Mouse (Mus musculus): Measurements from ENCODE around the gene Amigo3.
"Not testable (repeated sequence)": the region's sequence is repeated elsewhere in the genome, so short reads cannot be mapped to it uniquely, and the experiment has no call there.

Amigo3 gene

GRCm38 (mm10) chr9:108052885-108053664, at the start of gene Amigo3:
Gene Amigo3, plus strand, starts transcription at chr9:108053159.
- DNase-seq (ENCODE audit: extremely low read depth, insufficient read length, low spot score), result peak; percentile 81

GRCm38 (mm10) chr9:108003531-108003890, 49.4 kb upstream of the Amigo3 start:
- no peak for DNase-seq (ENCODE audit: extremely low read depth, insufficient read length, low spot score)

GRCm38 (mm10) chr9:108008041-108008440, 44.9 kb upstream of the Amigo3 start:
- DNase-seq (ENCODE audit: extremely low read depth, insufficient read length, low spot score), result no peak

- DNase-seq (ENCODE audit: extremely low read depth, insufficient read length, low spot score), result peak; percentile 18
Measured at GRCm38 (mm10) chr9:108010385-108010784, 42.6 kb upstream of the Amigo3 start.

- DNase-seq (ENCODE audit: extremely low read depth, insufficient read length, low spot score), result not testable (repeated sequence)
Measured at GRCm38 (mm10) chr9:108013577-108013976, 39.4 kb upstream of the Amigo3 start.

- DNase-seq (ENCODE audit: extremely low read depth, insufficient read length, low spot score), result no peak
Measured at GRCm38 (mm10) chr9:108017127-108017526, 35.8 kb upstream of the Amigo3 start.

- no peak for DNase-seq (ENCODE audit: extremely low read depth, insufficient read length, low spot score)
Measured at GRCm38 (mm10) chr9:108020741-108021140, 32.2 kb upstream of the Amigo3 start.

GRCm38 (mm10) chr9:108023216-108023615, 29.7 kb upstream of the Amigo3 start:
- DNase-seq (ENCODE audit: extremely low read depth, insufficient read length, low spot score), result no peak

GRCm38 (mm10) chr9:108026584-108026983, 26.4 kb upstream of the Amigo3 start:
- DNase-seq (ENCODE audit: extremely low read depth, insufficient read length, low spot score), result no peak

- no peak for DNase-seq (ENCODE audit: extremely low read depth, insufficient read length, low spot score)
Measured at GRCm38 (mm10) chr9:108027867-108028266, 25.1 kb upstream of the Amigo3 start.

- DNase-seq (ENCODE audit: extremely low read depth, insufficient read length, low spot score), result no peak
Measured at GRCm38 (mm10) chr9:108032126-108032525, 20.8 kb upstream of the Amigo3 start.

- no peak for DNase-seq (ENCODE audit: extremely low read depth, insufficient read length, low spot score)
Measured at GRCm38 (mm10) chr9:108035331-108036156, 17.4 kb upstream of the Amigo3 start.

- no peak for DNase-seq (ENCODE audit: extremely low read depth, insufficient read length, low spot score)
Measured at GRCm38 (mm10) chr9:108044751-108045492, 8.0 kb upstream of the Amigo3 start.

- DNase-seq (ENCODE audit: extremely low read depth, insufficient read length, low spot score), result no peak
Measured at GRCm38 (mm10) chr9:108046582-108046981, 6.4 kb upstream of the Amigo3 start.

- DNase-seq (ENCODE audit: extremely low read depth, insufficient read length, low spot score), result no peak
Measured at GRCm38 (mm10) chr9:108047601-108048565, 5.1 kb upstream of the Amigo3 start.

GRCm38 (mm10) chr9:108048566-108048955, 4.4 kb upstream of the Amigo3 start:
- no peak for DNase-seq (ENCODE audit: extremely low read depth, insufficient read length, low spot score)

- peak; percentile 97 for DNase-seq (ENCODE audit: extremely low read depth, insufficient read length, low spot score)
Measured at GRCm38 (mm10) chr9:108049016-108049455, 3.9 kb upstream of the Amigo3 start, which contains the start of gene Gmppb. Gene Gmppb, plus strand, starts transcription at chr9:108049242.

- no peak for DNase-seq (ENCODE audit: extremely low read depth, insufficient read length, low spot score)
Measured at GRCm38 (mm10) chr9:108049561-108050251, 3.3 kb upstream of the Amigo3 start.
